Mouse (Mus musculus) granulocyte monocyte progenitor cell, adult 5-6 weeks (primary cell): ENCODE results near the gene Usp39. TPM values are rescaled to one million over a fixed set of nuclear protein-coding genes. Genes with fewer than 3 reads are reported as not detected.
A peak's percentile ranks its signal among the peaks of the same experiment; 100 is the strongest.

ENCODE experiments used
- ATAC-seq: replicated peaks from 2 replicates; pipeline ENCODE4 v1.8.0; 2016; ENCODE audit warnings: mild to moderate bottlenecking, moderate TSS enrichment, inconsistent platforms; ENCODE audit not compliant: poor library complexity, severe bottlenecking
- total RNA-seq, 2 experiments: library from RNA; stranded (forward) in 1 of 2; stranded (reverse) in 1 of 2; fragments of 200-712, 200-1000 nt in 1 of 2; fragments of >200 nt in 1 of 2; fragmentation: Nextera tagmentation in 1 of 2; gene quantifications; 2 replicates each; pipeline ENCODE4 v1.2.3; 2014 to 2017

The Usp39 gene
- total RNA-seq, 2 experiments from 2014 or later, result 71.8 to 104 TPM

DNA sequence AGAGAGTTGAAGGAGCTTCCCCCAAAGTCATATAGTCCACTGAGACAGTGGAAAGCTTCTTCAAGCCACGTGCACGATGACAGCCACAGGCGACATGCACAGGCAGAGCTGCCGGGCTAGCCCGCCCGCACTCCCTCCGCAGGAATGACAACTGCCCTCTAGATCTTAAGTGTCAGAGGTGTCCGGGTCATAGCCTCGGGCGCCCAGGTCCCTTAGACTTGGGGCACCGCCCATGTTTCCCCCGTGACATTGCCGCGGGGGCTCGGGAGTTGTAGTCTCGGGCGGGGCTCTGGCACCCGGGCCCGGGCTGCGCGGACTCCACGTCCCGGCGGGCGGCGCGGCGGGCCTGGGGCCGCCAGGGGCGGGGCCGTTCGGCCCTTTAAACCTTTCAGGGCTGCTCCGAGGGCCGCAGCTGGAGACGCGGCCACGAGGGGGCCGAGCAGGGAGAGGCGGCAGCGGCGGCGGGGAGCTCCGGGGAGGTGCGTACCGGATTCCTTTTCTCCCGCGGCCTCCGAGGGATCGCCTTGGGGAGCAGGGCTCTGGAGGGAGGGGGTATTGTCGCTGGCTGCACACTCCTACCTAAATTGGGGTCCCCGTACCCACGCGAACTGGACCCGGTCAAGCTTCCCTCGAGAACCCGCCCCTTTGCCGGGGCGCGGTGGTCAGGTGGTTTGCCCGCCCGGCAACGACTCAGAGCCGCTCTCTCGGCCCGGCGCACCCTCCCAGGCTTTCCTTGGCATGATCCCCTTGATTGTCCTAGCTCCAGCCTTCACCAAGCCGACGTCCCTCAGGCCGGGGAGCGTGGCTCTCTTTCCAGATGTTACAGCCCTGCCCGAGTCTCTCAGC, 10.3 kb upstream of the Usp39 start, which contains the start of gene Tmem150a:
Gene Tmem150a, plus strand, starts transcription at position 382 of the 846 bp plus-strand sequence.
- ATAC-seq, result peak; percentile 74

DNA sequence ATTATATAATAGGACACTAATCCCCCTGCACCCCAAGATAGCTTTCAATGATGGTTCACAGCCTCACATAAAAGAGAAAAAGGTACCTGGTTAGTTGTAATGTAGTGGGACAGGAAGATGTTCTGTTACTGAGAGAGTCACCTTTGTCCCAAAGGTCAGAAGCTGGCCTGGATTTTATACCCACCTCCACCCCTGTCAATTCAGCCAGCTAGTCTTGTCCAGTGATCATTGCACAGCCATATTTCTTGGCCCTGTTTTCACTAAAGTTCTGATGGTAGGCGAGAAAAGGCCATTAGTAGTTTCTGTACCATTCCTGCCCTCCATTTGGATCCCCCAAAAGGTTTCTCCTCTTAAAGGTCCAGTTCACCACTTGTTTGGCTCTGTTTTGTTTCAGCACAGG, 9.0 kb upstream of the Usp39 start:
- ATAC-seq, result no peak

DNA sequence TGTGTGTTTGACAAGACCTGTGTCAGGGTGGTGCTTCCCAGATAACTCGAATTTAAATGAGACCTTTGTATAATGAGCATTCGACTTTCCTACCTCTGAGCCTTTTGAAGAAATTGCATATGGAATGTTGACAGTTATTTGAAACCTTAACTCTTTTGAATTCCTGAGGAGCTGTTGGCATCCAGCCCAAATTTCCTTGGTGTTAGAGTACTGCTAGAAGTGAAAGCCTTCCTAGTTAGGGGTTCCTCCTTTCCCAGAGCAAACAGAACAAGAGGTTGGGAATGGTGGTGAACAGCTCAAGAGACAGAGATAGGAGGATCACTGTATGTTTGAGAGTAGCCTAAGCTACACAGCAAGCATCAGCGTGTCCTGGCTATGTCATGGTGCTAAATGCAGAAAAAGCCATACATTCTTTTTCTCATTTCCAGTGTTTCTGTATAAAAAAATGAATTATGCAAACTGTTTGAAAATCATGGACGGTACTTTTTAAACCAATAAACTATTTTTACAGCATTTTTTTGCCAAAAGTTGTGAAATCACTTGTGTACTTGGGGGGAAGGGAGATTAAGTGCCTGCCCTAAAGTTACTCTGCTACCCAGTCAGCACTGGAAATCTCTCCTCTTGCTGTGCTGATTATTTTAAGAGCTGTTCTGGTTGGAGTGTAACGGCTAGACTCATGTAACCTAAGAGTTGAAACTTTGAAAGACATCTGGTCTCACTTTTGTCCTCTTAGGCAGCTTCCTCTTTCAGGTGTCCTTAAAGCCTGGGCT, 7.8 kb upstream of the Usp39 start:
- no peak for ATAC-seq

DNA sequence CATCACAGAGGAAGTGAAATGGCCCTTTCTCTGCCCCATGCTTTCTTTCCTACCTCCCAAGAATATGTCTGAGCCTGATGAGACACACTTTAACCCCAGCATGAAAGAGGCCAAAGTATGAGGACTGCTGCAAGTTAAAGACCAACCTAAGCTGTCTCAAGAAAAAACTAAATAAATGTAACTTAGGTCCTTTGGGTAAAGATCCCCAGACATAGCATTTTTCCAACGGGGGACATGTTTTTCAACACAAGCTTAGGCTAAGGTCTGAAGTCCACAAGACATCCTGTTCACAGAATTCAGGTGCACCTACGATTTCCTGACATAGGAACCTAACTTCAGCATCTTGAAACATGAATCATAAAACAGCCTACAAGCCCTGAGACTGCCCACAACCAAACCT, 5.2 kb upstream of the Usp39 start:
- no peak for ATAC-seq

DNA sequence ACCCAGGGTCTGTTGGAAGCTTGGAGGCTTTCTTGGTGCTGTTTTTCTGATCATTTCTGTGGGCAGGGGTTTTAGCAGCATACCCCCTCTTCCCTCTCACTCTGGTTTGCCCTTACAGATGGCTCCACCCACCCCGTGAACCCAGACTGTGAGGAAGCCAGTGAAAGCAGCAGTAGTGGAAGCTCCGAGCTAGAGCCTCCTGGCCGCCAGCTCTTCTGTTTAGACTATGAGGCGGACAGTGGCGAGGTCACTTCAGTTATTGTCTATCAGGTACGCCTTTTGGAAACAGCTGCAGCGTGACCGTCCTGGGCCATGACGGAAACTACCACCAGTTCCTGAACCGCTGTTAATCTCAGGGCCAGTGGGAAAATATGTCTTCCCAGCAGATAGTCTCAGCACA, 3.4 kb upstream of the Usp39 start:
- 0 out of 2 replicates have a peak, but pooled peaks have one; percentile 13 for ATAC-seq

DNA sequence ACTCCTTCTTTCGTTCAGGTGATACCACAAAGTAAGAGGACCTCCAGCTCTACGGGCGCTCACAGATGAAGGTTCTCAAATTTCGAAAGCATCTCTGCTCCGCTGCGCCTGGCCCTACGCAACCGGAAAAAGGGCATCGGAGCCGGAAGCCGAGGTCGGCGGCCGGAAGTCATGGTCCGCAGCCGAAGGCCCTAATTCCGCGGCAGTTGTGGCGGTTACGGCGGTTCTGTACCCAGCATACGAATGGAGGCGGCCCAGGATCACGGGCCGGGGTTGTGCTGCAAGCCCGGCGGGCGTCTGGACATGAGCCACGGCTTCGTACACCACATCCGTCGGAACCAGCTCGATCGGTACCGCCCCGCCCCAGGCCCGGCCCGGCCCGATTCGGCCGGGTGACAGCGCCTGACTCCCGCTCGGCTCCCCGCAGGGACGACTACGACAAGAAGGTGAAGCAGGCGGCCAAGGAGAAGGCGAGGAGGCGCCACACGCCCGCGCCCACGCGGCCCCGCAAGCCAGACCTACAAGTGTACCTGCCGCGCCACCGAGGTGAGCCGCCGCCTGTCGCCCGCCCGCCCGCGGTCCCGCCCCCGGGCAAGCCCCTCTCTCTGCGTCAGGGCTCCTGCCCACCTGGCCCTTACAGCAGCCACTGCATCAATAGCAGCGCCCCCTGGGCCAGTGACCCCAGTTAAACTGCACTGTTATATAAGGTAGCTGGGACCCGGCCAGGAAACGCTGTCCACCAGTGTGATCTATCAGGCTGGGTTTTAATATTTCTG, 2.4 kb upstream of the Usp39 start, which contains the start of gene 0610030E20Rik:
Gene 0610030E20Rik, plus strand, starts transcription at position 152 of the 776 bp plus-strand sequence.
- ATAC-seq, result peak; percentile 49

DNA sequence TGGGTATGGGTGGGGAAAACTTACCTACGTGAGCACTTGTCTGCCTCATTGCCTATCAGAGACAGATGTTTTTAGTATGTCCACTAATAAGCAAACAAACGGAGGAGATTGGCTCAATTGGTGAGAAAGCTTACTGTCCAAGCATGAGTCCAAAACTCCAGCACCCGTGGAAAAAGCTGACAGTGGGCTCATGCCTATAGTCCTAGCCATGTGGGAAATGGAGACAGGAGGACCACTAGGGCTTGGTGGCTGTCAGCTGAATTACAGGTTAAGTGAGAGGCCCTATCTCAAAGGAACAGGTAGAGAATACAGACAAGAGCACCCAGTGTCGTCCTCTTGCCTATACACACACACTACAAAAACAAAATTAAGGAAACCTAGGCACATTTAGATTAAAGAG, 1.3 kb upstream of the Usp39 start:
- ATAC-seq, result no peak

DNA sequence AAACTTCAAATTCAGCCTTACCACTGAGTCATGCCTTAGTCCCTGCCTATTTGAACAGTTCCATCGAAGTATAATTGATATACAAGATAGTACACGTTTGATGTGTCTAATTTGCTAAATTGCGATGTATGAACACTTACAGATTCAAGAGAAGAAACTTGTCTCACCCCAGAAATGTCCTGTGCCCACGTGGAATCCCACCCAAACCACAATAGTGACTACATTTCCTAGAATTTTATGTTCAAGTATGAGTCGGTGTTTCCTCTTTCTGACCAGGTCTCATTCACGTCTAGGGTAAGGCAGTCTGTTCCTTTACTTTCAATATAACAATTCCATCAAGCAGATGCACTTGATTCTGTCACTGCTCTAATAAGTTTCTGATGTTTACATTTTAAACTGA, 649 bp upstream of the Usp39 start:
- peak; percentile 34 for ATAC-seq

DNA sequence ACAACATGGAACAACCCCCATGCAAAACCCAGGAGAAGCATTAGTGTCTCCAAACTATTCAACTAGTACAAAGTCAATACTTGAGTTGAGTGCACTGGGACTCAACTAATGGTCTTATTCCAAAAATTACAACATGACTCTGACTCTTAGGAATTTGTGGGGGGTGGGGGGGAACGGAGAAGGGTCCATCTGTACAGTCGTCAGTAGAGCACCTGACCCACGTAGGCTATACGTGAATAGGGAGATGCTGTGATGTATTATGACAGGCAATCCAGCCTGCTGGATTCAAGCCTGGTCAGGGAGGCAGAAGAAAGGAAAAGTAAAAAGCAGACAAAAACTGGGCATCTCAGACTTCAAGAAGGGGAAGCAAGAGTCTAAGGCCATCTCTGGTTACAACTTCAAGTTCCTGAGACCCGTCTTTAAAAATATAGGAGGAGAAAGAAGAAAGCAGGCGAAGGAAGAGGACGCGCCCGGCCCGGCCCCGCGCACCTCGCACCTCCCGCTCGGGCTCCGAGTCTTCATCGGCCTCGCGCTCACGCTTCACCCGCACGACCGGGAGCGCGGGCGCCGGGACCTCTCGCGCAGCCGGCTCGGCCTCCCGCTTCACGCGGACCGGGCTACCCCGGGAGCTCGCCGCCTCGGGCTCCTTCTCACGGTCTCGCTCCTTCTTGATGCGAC, 449 bp downstream of the Usp39 start:
- ATAC-seq, result no peak

DNA sequence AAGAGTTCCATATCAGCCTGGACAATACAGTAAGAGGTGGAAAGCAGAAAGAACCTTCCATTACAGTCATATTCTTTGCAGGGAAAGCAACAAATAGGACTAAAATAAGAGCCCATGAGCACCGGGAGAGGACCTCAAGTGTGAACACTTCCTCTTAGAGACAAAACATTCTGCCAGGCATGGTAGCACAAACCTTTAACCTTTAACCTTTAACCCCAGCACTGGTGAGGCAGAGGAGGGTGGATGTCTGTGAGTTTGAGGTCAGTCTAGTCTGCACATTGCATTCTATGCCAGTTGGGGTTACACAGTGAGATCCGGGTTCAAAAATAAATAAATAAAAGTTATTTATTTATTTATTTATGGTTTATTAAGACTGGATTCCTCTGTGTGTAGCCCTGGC, 4.5 kb downstream of the Usp39 start:
- no peak for ATAC-seq

DNA sequence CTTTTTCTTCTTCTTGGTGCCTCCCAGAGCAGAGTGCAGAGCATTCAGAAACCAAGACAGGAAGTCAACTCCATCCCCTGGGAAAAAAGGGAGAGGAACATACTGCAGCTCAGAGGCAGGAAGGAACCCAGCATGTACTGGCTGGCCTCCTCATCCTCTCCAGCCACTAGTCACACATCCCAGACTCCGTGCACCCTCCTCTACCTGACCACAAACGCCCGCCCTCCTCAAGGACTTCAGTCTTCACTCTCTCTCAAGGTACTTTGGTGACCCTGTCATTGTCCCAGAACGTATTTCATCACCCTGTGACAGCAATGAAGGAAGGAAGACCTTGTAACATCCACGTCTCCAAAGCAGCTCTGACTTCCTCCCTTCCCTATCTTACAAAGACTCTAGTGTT, 11.9 kb downstream of the Usp39 start:
- ATAC-seq, result peak; percentile 80

DNA sequence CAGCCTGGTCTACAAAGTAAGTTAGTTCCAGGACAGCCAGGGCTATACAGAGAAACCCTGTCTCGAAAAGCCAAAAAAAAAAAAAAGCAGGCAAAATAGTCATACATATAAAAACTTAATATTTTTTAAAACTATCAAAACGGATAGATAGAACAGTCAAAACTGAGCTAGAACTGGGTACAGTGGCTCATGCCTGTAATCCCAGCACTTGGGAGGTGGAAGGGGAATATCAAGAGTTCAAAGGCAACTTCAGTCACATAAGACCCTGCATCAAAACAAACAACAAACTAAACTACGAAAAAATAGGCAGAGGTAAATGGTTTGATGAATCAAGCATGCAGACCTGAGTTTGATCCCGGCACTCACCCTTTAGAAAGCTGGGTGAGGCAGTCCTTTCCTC, 14.9 kb downstream of the Usp39 start:
- no peak for ATAC-seq

DNA sequence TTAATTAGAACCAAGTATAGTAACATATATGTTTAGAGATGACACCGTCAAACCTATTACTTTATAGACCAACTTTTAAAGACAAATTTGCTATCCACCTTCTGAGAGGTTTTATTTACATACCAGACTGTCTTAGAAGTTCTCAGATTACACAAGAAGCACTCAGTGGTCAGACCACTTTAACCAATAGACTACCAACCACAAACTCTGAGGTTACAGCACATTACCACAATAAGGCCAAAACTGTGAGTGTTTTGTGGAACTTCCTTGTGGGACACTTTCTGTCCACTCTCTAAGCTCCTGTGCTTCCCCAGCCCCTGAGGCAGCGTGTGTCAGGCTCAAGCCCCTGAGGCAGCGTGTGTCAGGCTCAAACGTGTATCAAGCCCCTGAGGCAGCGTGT, 16.0 kb downstream of the Usp39 start:
- ATAC-seq, result peak; percentile 82

DNA sequence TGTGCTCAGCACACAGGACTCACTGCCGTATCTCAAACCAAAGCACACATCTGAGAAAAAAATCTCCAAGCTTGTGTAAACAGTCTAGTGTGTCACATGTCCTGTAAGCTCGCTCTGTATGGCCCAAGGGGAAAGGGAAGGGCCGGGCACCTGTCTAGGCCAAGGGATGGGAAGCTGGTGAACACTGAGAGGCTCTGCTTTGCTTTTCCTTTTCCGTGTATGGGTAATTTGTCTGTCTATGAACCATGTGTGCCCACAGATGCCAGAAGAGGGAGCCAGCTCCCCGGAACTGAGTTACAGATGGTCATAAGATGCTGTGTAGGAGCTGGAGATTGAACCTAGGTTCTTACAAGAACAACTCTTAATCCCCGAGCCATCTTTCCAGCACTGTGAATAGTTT, 18.7 kb downstream of the Usp39 start:
- ATAC-seq, result 0 out of 2 replicates have a peak, but pooled peaks have one; percentile 47

DNA sequence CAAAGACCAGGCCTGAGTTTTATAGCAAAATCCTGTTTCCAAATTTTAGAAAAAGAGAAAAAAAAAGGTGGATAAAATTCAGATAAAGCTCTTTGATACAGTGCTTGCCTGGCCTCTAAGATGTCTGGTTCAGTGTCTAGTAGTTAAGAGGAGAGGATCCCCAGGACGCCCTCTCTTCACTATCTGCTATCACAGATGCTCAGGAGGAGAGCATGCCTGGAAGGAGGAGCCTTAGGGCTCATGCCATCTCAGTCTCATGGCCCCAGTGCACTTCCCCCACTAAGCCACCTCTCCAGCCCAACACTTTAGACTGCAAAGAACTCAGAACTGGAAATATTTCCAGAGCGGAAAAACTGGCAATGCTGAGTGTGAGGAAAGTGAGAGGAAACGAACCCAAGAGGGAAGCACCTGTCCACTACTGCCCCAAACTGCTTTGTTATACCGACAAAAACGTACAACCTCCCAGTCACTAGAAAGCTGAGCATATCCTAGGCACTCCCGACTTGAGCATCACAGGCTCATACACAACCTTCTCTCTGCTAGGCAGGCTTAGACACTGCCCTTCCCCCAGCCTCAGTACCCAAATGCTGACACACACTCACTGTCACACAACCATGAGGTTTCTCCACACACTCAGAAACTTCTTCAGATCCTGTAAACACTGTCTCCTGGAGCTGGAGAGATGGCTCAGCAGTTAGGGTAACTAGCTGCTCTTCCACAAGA, 21.0 kb downstream of the Usp39 start:
- ATAC-seq, result no peak

DNA sequence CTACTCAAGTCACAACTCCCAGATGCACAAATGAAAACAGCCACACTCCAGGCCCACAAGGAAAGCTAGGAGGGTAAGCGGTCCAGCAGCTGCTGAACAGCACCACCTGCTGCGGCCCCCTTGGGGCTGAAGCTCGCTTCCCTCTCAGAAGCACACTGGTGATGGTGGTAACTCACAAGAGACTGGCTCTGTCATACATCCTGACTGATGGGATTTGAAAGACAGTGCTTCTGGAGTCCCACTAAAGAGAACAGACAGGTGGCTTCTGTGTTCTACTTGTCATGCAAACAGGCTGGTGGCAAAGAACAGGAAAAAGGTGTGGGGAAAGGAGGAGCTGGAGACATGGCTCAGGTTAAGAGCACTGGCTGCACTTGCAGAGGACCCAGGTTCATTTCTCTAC, 22.0 kb downstream of the Usp39 start:
- ATAC-seq, result no peak

DNA sequence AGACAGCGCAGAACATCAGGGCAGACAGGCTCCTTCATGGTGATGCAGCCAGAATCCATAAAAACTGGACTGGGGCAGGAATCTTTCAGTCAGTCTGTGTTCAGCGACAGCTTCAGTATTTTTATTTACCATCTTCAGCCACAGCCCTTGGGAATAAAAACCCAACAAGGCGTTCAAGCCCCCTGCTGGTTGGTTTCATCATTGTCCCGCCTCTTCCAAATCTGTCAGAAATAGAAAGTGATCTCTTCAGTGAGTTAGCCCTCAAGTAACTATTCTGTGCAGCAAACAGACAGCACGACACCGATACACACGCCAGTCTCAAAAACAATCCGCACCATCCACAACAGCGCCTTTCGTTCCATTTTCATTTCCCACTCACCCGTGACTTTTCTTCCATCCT, 26.0 kb downstream of the Usp39 start:
- ATAC-seq, result 0 out of 2 replicates have a peak, but pooled peaks have one; percentile 30

DNA sequence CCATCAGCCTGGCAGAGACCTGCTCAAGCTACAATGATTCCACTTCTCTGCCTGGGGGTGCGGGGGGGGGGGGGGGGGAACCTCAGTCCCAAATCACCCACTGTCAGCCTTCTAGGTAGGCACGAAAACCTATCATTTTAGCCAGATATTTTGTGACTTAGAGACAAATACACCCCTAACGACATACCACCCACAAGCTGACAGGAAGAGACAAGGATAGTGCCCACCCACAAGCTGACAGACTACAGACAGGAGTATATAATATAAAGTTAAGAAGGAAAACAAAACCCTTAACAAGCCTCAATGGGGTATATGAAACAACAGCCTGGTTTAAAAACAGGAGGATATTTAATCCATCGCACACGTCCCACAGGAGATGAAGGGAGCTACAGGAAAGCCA, 26.5 kb downstream of the Usp39 start:
- ATAC-seq, result no peak

DNA sequence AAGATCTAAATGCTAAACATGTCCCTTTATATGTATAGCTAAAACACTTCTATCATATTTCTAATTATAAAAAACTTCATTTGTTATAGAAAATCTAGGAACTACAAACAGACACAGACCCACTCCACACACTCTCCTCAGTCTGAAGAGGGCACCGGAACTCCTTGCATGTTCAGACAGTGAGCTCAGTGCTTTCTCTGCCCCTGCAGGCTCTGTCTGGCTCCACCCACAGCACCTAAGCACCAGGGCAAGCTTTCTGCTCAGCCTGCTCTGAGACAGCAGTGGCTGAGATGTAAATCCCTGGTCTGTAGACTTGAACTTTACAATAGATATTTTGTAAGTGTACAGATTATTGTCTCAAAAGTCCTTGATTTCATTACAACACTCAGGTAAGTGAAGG, 28.9 kb downstream of the Usp39 start:
- ATAC-seq, result no peak
